Mouse (Mus musculus): Measurements from ENCODE around the gene Arf6.
"Not testable (repeated sequence)": the region's sequence is repeated elsewhere in the genome, so short reads cannot be mapped to it uniquely, and the experiment has no call there.

Gene Arf6

GRCm38 (mm10) chr12:69371854-69372671 lies at the start of gene Arf6, which contains the start of gene Gm9887:
TSS of gene Arf6 (plus strand) at chr12:69372150.
TSS of gene Gm9887 (minus strand) at chr12:69372458.
- DNase-seq, result peak; percentile 96

- no peak for DNase-seq
These were observed 40.8 kb upstream of the Arf6 start for GRCm38 (mm10) chr12:69331187-69331586.

DNA sequence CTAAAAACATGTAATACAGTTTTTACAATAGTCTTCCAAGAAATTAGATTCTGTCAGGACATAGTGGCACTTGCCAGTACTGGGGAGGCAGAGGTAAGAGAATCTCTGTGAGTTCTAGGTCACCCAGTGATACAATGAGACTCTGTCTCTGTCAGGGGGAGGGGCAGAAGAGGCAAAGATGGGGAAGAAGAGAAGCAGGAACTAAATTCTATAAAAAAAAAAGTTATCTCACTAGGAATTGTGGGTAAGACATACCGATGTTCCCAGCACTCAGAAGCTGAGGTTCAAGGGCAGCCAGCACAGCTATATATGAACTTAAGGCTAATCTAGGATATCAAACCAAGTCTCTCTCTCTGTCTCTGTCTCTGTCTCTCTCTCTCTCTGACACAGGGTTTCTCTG lies 39.8 kb upstream of the Arf6 start:
- DNase-seq, result no peak

DNA sequence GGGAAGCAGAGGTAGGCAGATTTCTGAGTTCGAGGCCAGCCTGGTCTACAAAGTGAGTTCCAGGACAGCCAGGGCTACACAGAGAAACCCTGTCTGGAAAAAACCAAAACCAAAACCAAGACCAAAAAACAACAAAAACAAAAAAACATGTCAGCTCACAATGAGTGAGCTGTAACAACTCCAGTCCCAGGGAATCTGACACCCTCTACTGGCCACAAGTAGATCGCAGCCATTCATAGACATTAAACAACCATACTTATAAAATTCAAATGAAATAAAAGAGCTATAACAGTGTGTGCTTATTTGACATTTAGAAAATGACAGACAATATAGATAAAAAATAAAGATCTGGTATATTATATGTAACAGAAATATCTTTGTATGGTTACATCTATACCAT lies 38.4 kb upstream of the Arf6 start:
- no peak for DNase-seq

DNA sequence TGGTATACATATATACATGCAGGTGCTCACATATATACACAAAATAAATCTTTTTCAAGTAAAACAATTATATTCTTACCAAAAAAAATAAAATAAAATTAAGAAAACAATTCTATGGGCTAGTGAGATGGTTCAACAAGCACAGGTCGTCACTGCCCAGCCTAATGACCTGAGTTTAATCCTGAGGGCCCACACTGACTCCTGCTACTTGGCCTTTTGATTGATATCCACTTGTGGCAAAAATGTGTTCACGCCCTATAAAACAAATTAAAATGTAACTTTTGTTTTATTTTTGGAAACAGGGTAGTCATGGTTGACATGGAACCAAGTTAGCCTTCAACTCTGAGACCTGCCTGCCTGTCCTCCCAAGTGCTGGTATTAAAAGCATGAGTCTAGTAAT lies 22.0 kb upstream of the Arf6 start:
- DNase-seq, result no peak

DNA sequence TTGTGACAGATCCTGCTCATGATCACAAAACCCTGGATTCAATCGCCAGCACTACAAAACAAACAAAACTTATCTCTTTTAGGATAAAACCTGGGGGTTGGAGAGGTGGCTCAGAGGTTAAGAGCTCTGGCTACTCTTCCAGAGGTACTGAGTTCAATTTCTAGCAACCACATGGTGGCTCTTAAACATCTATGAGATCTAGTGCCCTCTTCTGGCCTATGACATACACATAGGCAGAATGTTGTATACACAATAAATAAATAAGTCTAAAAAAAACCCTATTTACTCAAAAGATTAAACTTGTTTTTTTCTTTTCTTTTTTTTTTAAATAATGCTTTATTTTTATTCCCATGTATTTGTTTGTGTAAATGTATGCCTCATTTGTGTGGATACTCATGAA lies 20.3 kb upstream of the Arf6 start:
- DNase-seq, result no peak

DNA sequence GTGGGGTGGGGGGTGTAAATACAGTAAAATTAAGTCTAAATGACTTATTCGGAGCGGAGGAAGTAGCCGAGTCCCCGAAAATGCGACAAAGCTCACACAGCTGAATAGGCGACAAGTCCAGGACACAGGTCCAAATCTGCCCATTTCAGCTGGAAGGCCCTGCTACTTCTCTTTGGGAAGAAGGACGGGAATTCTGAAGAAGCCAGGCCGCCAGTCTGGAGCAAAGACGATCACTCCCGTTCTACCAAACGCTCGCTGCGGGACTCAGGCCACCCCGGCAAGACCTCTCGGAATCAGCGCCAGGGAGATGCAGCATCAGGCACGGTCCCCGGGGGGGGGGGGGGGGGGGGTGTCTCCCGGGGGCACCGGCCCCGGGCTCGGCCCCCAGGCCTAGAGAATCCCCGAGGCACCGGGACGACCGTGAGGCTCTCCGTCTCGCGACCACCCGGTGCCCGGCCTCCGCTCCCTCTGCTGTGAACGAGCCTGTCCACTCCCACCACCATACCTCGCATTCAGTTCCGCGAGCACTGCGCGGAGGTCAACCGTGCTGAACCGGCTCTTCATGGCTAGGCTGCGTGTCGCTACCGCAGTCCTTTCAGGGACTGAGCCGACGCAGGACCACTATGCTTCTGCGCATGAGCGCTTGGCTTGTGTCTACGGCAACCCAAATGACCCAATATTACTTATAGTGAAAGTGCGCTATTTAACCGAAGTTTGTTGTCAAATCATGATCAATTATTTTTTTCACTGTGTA lies 15.2 kb upstream of the Arf6 start, which contains the start of gene Nemf:
Gene Nemf (minus strand): TSS at position 620 of the 754 bp plus-strand sequence.
- DNase-seq, result peak; percentile 91

- no peak for DNase-seq
These were observed 14.7 kb upstream of the Arf6 start for GRCm38 (mm10) chr12:69357300-69357646.

- DNase-seq, result peak; percentile 95
These were observed 11.3 kb upstream of the Arf6 start for GRCm38 (mm10) chr12:69360655-69360996.

GRCm38 (mm10) chr12:69360997-69361899 lies 10.7 kb upstream of the Arf6 start:
- peak; percentile 99 for DNase-seq

DNA sequence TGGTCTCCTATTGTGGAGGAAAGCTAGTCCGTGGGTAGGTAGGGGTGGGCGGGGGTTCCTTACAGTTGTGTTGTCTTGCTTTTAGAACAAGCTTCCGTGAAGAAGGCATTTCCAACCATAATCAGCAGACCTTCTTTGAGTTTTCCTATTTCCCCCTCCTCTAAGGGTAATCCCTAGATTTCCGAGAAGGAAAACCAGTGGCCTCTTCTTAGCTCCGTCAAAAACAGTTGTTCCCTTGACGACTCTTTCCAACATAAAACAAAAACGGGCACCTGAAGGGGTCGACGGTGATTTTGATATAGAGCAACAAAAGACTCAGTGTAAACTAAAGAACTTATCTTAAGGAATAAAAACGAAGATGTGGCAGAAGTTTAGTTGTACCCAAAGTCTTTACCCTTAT lies 10.0 kb upstream of the Arf6 start:
- no peak for DNase-seq

DNA sequence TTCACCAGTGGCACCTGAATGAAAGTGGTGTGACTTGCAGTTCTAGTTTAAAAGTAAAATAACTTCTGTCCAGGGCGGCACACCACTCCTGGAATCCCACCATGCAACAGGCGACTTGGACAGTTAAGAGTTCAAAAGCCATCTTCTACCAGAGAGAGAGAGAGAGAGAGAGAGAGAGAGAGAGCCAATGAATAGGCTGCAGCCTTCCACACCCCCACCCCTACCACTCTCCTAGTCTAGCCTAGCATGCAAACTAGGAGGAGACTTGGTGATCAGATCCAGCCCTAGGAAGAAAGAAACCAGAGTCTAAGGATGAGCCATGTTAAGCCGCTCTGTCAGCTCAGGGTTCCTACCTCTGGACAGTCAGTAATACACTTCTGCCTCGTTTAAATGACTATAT lies 9.6 kb upstream of the Arf6 start:
- DNase-seq, result peak; percentile 48

DNA sequence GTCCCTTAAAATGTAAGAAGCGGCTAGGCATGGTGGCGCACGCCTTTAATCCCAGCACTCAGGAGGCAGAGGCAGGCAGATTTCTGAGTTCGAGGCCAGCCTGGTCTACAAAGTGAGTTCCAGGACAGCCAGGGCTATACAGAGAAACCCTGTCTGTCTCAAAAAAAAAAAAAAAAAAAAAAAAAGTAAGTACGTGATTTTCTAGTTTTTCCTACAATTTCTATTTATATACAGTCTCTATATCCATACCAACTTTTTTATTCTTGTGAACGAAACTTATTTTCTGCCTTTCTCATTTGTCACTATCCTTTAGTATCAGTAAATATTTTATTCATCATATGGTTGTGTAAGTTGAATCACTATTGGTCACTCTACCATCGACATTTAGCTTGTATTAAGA lies 8.8 kb upstream of the Arf6 start:
- not testable (repeated sequence) for DNase-seq

DNA sequence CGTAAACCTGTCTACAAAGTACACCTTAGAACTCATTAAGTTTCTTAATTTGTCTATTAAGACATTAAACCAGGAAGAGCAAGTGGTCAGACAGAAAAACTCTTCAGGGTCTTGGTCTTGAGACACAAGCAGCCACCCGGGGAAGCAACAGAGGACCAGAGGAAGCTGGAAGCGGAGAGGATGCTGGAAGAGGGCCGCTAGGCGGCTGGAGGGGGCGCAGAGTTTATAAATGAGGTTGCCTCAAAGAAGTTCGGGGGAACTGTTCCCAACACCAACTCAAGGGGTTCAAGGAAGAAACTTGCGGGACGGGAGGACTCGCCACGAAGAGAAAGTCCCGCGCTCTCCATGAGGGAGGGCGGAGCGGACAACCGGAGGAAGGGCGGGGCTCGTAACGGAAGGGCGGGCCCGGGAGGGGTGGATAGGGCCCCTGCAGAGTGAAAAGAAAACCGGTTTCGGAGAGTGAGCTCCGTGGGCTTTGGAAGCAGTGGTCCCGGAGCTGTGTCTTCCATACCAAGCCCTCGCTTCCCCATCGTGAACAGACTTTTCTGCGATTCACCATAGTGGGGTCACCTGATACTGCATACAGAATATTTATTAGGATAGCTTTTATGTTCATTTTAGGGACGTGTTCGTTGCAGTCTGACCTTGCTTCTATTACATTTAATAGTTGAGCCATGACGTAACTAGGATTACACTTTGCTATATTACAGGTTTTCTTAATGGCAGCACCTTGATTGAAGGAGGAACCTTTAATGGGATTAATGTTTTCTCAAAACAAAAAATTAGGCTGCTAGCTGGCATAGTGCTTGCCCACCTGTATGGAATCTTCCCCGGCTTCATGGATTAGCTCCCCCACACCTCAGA lies 7.8 kb upstream of the Arf6 start:
- peak; percentile 77 for DNase-seq

DNA sequence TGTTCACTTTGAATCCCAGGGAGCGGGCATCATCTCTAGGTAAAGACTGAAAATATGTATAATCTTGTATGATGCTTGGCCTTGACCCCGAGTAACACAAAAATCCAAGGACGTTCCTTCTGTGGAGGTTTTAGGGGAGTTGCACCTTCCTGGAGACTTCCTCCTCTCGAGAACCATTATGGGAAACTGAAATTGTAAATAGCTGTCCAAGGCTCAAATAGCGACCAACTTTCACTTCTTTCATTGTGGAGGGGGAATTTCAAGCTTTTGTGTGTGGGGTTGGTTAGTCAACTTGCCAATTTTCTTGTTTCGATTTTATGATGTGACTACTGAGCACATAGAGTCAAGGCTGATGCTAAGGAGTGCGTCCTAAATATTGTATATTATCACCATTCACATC lies 6.2 kb upstream of the Arf6 start:
- peak; percentile 27 for DNase-seq

DNA sequence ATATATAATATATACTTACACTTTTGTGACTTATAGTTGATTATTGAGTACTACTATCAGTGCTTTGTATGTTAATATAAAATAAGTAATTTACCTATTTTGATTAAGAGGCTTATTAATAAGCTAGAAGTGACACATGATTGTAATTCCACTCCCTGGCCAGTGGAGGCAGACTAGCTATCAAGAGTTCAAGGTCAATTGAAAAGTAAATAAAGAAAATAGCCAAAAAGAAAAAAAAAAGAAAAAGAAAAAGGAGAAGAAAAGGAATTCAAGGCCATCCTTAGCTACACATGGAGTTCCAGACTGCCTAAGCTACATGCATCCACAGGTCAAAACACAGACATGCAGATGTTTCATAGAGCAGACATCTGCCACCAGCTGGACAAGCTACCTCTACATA lies 5.5 kb upstream of the Arf6 start:
- DNase-seq, result no peak

DNA sequence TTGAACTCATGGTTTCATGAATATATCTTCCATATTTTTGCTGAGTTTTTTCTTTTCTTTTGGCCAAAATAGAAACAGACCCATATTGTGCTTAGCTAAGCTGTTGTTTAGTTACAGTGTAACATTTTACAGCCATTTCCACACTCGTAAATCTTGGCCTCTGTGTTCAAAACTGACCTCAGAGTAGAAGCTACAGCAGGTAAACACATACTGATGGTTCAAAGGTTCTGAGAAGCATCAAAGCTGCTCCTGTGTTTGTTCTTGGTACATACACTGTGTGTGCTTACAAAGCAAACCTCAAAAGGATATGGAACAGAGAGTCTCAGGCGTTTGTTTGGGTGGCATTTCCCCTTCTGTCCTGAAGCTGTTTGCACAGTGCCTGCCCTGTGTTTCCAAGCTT lies 4.4 kb upstream of the Arf6 start:
- no peak for DNase-seq

GRCm38 (mm10) chr12:69370936-69371335 lies 1.0 kb upstream of the Arf6 start:
- DNase-seq, result no peak

DNA sequence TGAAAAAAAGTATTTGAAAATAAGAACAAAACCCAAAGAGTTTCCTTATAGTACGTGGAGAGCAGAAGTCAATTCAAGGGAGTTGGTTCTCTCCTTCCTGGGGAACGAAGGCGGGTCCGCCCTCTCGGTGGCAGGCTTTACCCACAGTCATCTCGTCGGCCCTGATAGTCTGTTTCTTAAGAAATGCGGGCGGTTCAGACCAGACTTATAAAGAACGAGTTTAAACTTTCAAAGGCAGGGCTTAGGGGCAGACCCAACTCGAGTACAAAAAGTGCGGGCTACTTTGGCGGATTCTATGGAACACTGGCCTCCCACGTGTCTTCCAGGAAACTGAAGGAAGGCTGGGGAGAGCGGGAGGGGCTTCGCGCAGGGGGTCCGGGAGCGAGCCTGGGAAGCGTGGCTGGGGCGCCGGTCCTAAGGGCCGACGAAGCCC lies 513 bp upstream of the Arf6 start:
- no peak for DNase-seq

DNA sequence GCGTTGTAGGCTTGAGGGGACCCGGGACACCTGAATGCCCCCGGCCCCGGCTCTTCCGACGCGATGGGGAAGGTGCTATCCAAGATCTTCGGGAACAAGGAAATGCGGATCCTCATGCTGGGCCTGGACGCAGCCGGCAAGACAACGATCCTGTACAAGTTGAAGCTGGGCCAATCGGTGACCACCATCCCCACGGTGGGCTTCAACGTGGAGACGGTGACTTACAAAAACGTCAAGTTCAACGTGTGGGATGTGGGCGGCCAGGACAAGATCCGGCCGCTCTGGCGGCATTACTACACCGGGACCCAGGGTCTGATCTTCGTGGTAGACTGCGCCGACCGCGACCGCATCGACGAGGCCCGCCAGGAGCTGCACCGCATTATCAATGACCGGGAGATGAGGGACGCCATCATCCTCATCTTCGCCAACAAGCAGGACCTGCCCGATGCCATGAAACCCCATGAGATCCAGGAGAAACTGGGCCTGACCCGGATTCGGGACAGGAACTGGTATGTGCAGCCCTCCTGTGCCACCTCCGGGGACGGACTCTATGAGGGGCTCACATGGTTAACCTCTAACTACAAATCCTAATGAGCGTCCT lies 881 bp downstream of the Arf6 start:
- DNase-seq, result no peak

GRCm38 (mm10) chr12:69373850-69374766 lies 2.2 kb downstream of the Arf6 start:
- no peak for DNase-seq

Data from cerebellum, adult 9-10 months (tissue).